13 mouse cellular contexts compared by ENCODE assay signal in genomic region chr6:114403632-114404031, GRCm38 (mm10). TPM values are rescaled to one million over a fixed set of nuclear protein-coding genes. Genes with fewer than 3 reads are reported as not detected.
DNase-seq lines count a peak whose midpoint lies in the region; ATAC-seq lines count a peak whose summit lies in the region.
"Had no signal": no experiment of that assay in that cellular context is flagged by ENCODE, and none has a peak within 500 bp of the region (broad histone marks: within the 10 kb centered on the region; RNA-seq: fewer than 3 reads in every experiment).

No protein-coding gene starts in this region.

- H3K36me3 ChIP-seq in kidney, embryonic 16.5 days (ENCODE audit: insufficient read depth, low read length) = no peaks in the 10 kb centered on the region
- H3K36me3 ChIP-seq: liver, embryonic 12.5 days; midbrain, embryonic 10.5 days had no signal

- H3K27me3 ChIP-seq in kidney, embryonic 16.5 days (ENCODE audit: insufficient read depth, low read length) = peaks cover 35% of the 10 kb centered on the region

- ATAC-seq in kidney, embryonic 16.5 days (ENCODE audit: low FRiP score, low TSS enrichment) = peak; percentile 47; the same call in 1 of the 2 replicates
- ATAC-seq in CD4-positive, CD25-positive, alpha-beta regulatory T cell, adult 4 months = no peak
- ATAC-seq: liver, embryonic 12.5 days had no signal

- H3K4me2 ChIP-seq in kidney, embryonic 16.5 days (replicated peaks; ENCODE audit: low read depth, low read length) = no peak overlapping the region
- H3K4me2 ChIP-seq: liver, embryonic 12.5 days had no signal

- no peak overlapping the region for H3K9ac ChIP-seq in kidney, embryonic 16.5 days (replicated peaks; ENCODE audit: low read length)
- H3K9ac ChIP-seq: liver, embryonic 12.5 days had no signal

- 15% methylated on average over 8 of the region's 8 CpGs for WGBS in kidney, embryonic 16.5 days

- peaks cover 5% of the 10 kb centered on the region; the same call in 1 of the 2 replicates for H3K9me3 ChIP-seq in kidney, embryonic 16.5 days (ENCODE audit: low read length)
- H3K9me3 ChIP-seq: liver, embryonic 12.5 days; midbrain, embryonic 10.5 days had no signal

- DNase-seq in kidney, postnatal 14 days = no peak
- DNase-seq in 3134 (ENCODE audit: extremely low read depth, insufficient read length, low spot score) (peak; percentile 94), 3T3-L1 (ENCODE audit: low read depth, low spot score) (peak; percentile 88)
- DNase-seq in fibroblast of lung, adult 2 months (ENCODE audit: low read depth) = peak; percentile 31
- DNase-seq in gastrocnemius, postnatal 25 days = no peak
- DNase-seq: cerebellum, postnatal 36 days; heart, postnatal 10 days; right cerebral cortex, postnatal 4 days had no signal

- H3K27ac ChIP-seq in kidney, embryonic 16.5 days (ENCODE audit: low read length) = no peak overlapping the region
- H3K27ac ChIP-seq: liver, embryonic 12.5 days; midbrain, embryonic 10.5 days had no signal

- H3K4me1 ChIP-seq in kidney, embryonic 16.5 days (ENCODE audit: insufficient read depth, low read length) = 0 out of 2 replicates have a peak, but pooled peaks cover 3% of the 10 kb centered on the region
- H3K4me1 ChIP-seq: liver, embryonic 12.5 days had no signal

- no peak overlapping the region for H3K4me3 ChIP-seq in kidney, embryonic 16.5 days (ENCODE audit: low read length)
- H3K4me3 ChIP-seq: liver, embryonic 12.5 days; midbrain, embryonic 10.5 days had no signal

RNA-seq across cellular contexts. Expression of gene Hrh1, which starts 5.9 kb away (rescaled TPM):
- 0.13 and 0.21 TPM in 2 replicates for polyA plus RNA-seq in kidney, embryonic 16.5 days (2015; fragmentation: Nextera tagmentation; extraction: Ambion mirVana)
- polyA plus RNA-seq in CD4-positive, CD25-positive, alpha-beta regulatory T cell, adult 4 months (2017; shearing (Covaris generic)) = not detected
- under 1 TPM; 0.13 to 0.64 TPM for total RNA-seq in gastrocnemius, postnatal 25 days (2021)
- total RNA-seq: granulocyte monocyte progenitor cell, adult 5-6 weeks had no signal
- polyA plus RNA-seq: liver, embryonic 12.5 days had no signal

Comparison
In these comparisons a context has a peak if more than half of its experiments do, and no peak if none do; other contexts are left out.
1. DNase-seq: peak in 3134 (single experiment), 3T3-L1 (single experiment) and fibroblast of lung, adult 2 months (single experiment); none in kidney, postnatal 14 days (single experiment) and gastrocnemius, postnatal 25 days (single experiment).